Mouse (Mus musculus) MEL (cell line): Measurements from ENCODE around the gene Ift81.

Source experiments
- CTCF ChIP-seq, 3 experiments: IDR thresholded peaks in 2 of 3; conservative IDR thresholded peaks in 1 of 3; 2 replicates each; pipeline ENCODE4 v1.5.1; 2011 to 2012; ENCODE audit warnings: low read length in 3 of 3, low read depth in 2 of 3, mild to moderate bottlenecking in 2 of 3, improper control_type of control experiment in 1 of 3, inconsistent platforms in 1 of 3, mixed read lengths in 1 of 3, moderate library complexity in 1 of 3; ENCODE audit not compliant: control insufficient read depth in 1 of 3, insufficient read depth in 1 of 3, poor library complexity in 1 of 3, severe bottlenecking in 1 of 3
- KAT2A ChIP-seq: conservative IDR thresholded peaks from 2 replicates; pipeline ENCODE4 v1.6.1; 2012; ENCODE audit warnings: low read depth, low read length, improper control_type of control experiment, inconsistent platforms

DNA sequence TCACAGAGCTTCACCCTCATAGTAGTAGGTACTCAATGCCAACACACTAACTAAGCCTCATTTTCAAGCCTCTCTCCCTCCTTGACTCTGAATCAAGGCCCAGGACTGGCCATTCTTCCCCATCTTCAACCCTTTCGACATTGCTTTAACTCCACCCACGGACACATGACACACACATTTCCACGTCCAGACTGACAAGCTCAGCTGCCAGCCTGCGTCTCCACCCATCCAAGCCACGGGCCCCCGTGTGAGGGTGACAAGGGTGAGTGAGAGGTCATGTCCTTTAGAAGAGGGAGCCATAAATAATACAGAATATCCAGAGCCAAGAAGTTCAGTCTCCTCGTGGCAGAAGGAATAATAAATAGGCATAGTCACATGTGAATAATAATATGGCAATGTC lies 104.7 kb downstream of the Ift81 start:
- TF ChIP-seq KAT2A (no peak), CTCF (IDR thresholded peaks at IDR 0.05 in 2 of 3, conservative IDR thresholded peaks at IDR 0.05 in 1 of 3; ENCODE audit: control insufficient read depth in 1 of 3, insufficient read depth in 1 of 3, low read depth in 2 of 3, low read length in 3 of 3, poor library complexity in 1 of 3, severe bottlenecking in 1 of 3) (no peak)
